Mouse (Mus musculus) megakaryocyte, embryonic 14.5 days (primary cell): ENCODE data around the gene Adamts9. TPM values are rescaled to one million over a fixed set of nuclear protein-coding genes. Genes with fewer than 3 reads are reported as not detected.

ENCODE experiments used
- H3K27me3 ChIP-seq: replicated peaks from 2 replicates; pipeline ENCODE3; 2012; ENCODE audit warnings: inconsistent platforms
- H3K36me3 ChIP-seq: replicated peaks from 2 replicates; pipeline ENCODE3; 2012; ENCODE audit warnings: low read length, inconsistent platforms, mixed read lengths
- H3K4me1 ChIP-seq: 2 replicates; pipeline ENCODE4 v1.6.1; 2012; ENCODE audit warnings: inconsistent platforms
- H3K4me3 ChIP-seq: replicated peaks from 2 replicates; pipeline ENCODE3; 2012; ENCODE audit warnings: moderate library complexity, mild to moderate bottlenecking, inconsistent platforms
- H3K9me3 ChIP-seq: 2 replicates; pipeline ENCODE4 v1.6.1; 2012; ENCODE audit warnings: inconsistent platforms
- FLI1 ChIP-seq: IDR thresholded peaks from 2 replicates; pipeline ENCODE4 v1.6.1; 2012; ENCODE audit warnings: low read length, inconsistent platforms, mixed read lengths
- GATA1 ChIP-seq: IDR thresholded peaks from 3 replicates; pipeline ENCODE4 v1.6.1; 2012; ENCODE audit warnings: mixed read lengths, low read length, inconsistent platforms, borderline replicate concordance
- polyA plus RNA-seq: library from polyadenylated mRNA; stranded (reverse); fragments of >175 nt; gene quantifications from 2 replicates; pipeline ENCODE4 v1.2.3, GENCODE M21; 2012; ENCODE audit warnings: low replicate concordance; ENCODE audit not compliant: insufficient read depth

Gene Adamts9
- polyA plus RNA-seq, 1 experiment = not detected

GRCm38 (mm10) chr6:92849208-92849607 lies 94.1 kb downstream of the Adamts9 start:
- Histone ChIP-seq H3K9me3 (0 out of 2 replicates have a peak, but pooled peaks cover 2% of the 10 kb centered on the region), H3K36me3 (no peaks in the 10 kb centered on the region), H3K27me3 (no peaks in the 10 kb centered on the region), H3K4me3 (no peak overlapping the region), H3K4me1 (no peaks in the 10 kb centered on the region)
- TF ChIP-seq FLI1 (no peak), GATA1 (no peak)

DNA sequence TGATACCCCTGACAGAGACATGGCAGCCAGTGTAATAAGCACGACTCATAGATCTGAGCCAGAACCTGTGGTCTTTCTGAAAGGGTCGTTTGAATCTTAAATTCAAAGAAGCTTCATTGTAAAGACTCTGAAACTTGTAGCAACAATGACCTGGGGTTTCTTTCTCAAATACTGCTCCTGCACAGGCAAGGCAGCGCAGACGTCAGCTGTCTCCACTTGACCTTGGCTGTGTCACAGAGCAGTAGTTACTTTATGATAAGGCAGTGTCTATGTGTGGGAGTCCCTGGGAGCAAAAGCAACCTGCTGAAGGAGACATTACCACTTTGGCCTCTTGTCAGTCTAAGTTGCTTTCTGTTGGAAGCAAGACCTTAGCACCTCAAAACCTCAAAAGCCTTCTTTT lies 96.7 kb downstream of the Adamts9 start:
- TF ChIP-seq GATA1 (no peak), FLI1 (no peak)
- Histone ChIP-seq H3K4me3 (no peak overlapping the region), H3K4me1 (no peaks in the 10 kb centered on the region), H3K9me3 (no peaks in the 10 kb centered on the region), H3K27me3 (no peaks in the 10 kb centered on the region), H3K36me3 (no peaks in the 10 kb centered on the region)

GRCm38 (mm10) chr6:92845898-92846297 lies 97.4 kb downstream of the Adamts9 start:
- Histone ChIP-seq H3K9me3 (no peaks in the 10 kb centered on the region), H3K27me3 (no peaks in the 10 kb centered on the region), H3K4me3 (no peak overlapping the region), H3K4me1 (no peaks in the 10 kb centered on the region), H3K36me3 (no peaks in the 10 kb centered on the region)
- TF ChIP-seq GATA1 = no peak
- TF ChIP-seq FLI1 = no peak

- TF ChIP-seq FLI1 (no peak), GATA1 (no peak)
- Histone ChIP-seq H3K36me3 (no peaks in the 10 kb centered on the region), H3K4me3 (no peak overlapping the region), H3K9me3 (peaks cover 3% of the 10 kb centered on the region; the same call in 1 of the 2 replicates), H3K27me3 (no peaks in the 10 kb centered on the region), H3K4me1 (no peaks in the 10 kb centered on the region)
Measured at GRCm38 (mm10) chr6:92843474-92843873, 99.8 kb downstream of the Adamts9 start.

GRCm38 (mm10) chr6:92842000-92842399 lies 101.3 kb downstream of the Adamts9 start:
- TF ChIP-seq GATA1 = no peak
- TF ChIP-seq FLI1 = no peak
- Histone ChIP-seq H3K4me1 (no peaks in the 10 kb centered on the region), H3K27me3 (no peaks in the 10 kb centered on the region), H3K9me3 (peaks cover 3% of the 10 kb centered on the region; the same call in 1 of the 2 replicates), H3K4me3 (no peak overlapping the region), H3K36me3 (no peaks in the 10 kb centered on the region)

- Histone ChIP-seq H3K9me3 (peaks cover 12% of the 10 kb centered on the region; the same call in 1 of the 2 replicates), H3K36me3 (no peaks in the 10 kb centered on the region), H3K27me3 (no peaks in the 10 kb centered on the region), H3K4me1 (no peaks in the 10 kb centered on the region), H3K4me3 (no peak overlapping the region)
- TF ChIP-seq FLI1 (no peak), GATA1 (no peak)
Measured at GRCm38 (mm10) chr6:92831106-92831505, 112.2 kb downstream of the Adamts9 start.

- no peaks in the 10 kb centered on the region for H3K36me3 ChIP-seq
- no peaks in the 10 kb centered on the region for H3K27me3 ChIP-seq
- peaks cover 12% of the 10 kb centered on the region; the same call in 1 of the 2 replicates for H3K9me3 ChIP-seq
- no peaks in the 10 kb centered on the region for H3K4me1 ChIP-seq
- H3K4me3 ChIP-seq = no peak overlapping the region
- TF ChIP-seq FLI1 (no peak), GATA1 (no peak)
Measured at GRCm38 (mm10) chr6:92829148-92829547, 114.1 kb downstream of the Adamts9 start.

DNA sequence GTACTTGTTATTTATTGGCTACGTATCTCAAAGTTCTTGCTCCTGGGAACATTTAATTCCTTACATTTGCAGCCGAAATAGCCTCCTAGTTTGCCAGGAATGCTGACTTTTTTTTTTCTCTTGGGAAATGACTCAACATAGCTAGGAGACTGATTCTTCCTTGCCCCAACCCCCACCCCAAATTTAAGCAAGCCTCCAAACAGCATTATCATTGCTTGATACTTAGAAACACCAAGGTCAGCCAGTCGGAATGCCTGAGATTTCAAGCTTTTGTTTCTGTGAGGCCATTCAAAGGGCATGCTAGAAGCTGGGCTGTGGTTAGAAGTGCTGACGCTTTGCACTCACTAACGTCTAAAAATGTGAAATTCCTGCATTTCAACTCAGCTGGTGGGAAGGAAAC lies 115.9 kb downstream of the Adamts9 start:
- Histone ChIP-seq H3K36me3 (no peaks in the 10 kb centered on the region), H3K27me3 (no peaks in the 10 kb centered on the region), H3K4me3 (no peak overlapping the region), H3K4me1 (no peaks in the 10 kb centered on the region), H3K9me3 (peaks cover 18% of the 10 kb centered on the region)
- TF ChIP-seq FLI1 = no peak

DNA sequence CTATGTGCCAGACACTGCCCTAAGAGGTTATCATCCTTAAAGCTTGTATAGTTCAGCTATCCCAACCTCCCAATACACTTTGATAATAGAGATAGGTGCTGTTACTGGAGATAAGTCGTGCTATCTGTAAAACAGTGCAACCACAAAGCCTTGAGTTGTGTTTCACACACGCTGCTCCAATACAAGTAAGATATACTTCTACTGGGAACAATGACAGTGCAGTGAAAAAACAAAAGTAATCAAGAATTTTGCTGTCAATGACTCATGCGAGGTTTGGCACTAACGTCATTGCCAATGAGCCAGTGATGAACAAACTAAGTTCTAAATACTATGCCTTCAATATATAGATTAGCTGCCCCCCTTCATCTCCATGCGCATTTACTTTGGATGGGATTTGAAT lies 116.7 kb downstream of the Adamts9 start:
- Histone ChIP-seq H3K4me3 (no peak overlapping the region), H3K9me3 (peaks cover 23% of the 10 kb centered on the region), H3K4me1 (no peaks in the 10 kb centered on the region), H3K36me3 (no peaks in the 10 kb centered on the region), H3K27me3 (no peaks in the 10 kb centered on the region)
- no peak for TF ChIP-seq GATA1
- no peak for TF ChIP-seq FLI1

DNA sequence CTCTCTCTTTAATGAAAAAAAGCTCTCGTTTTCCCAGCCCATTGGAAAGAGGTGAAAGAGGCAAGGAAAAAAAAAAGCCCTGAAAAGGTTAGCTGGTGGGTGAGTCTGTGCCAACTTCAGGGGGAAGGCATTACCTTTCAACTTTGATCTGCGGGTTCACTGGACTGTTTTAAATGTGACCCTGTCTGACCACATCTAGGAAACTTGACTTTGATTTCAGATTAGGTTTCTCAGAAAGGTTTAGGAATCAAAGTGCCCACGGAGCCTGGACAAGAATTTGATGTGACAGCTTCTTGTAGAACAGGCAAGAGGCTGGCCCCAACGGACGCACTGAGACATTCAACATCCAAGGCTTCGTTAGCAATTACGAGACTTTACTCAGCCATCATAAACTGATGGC lies 119.3 kb downstream of the Adamts9 start:
- H3K36me3 ChIP-seq = no peaks in the 10 kb centered on the region
- H3K27me3 ChIP-seq = no peaks in the 10 kb centered on the region
- no peaks in the 10 kb centered on the region for H3K4me1 ChIP-seq
- H3K4me3 ChIP-seq = no peak overlapping the region
- H3K9me3 ChIP-seq = peaks cover 20% of the 10 kb centered on the region
- no peak for TF ChIP-seq FLI1
- no peak for TF ChIP-seq GATA1

- Histone ChIP-seq H3K36me3 (no peaks in the 10 kb centered on the region), H3K27me3 (no peaks in the 10 kb centered on the region), H3K4me3 (no peak overlapping the region), H3K4me1 (no peaks in the 10 kb centered on the region), H3K9me3 (peaks cover 12% of the 10 kb centered on the region)
- no peak for TF ChIP-seq FLI1
- TF ChIP-seq GATA1 = no peak
Measured at GRCm38 (mm10) chr6:92822006-92822405, 121.3 kb downstream of the Adamts9 start.

DNA sequence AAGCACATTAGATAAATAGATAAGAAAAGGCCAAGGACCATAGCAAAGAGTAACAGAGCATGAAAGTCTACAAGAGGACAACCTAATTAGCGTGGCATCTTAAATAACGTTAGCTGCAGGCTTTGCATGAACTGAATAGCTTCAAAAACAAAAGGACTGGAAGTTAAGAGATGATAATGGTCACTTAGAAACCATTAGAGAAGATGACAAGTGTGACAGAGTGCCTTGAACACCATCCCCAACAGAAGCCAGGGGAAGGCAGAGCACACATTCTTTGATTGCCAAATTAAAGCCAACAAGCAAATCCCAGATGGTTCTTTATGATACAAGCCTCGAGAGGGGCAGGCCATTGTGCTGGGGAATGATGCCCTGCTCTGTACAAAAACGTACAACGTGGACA lies 121.7 kb downstream of the Adamts9 start:
- peaks cover 13% of the 10 kb centered on the region for H3K9me3 ChIP-seq
- no peaks in the 10 kb centered on the region for H3K4me1 ChIP-seq
- H3K4me3 ChIP-seq = no peak overlapping the region
- H3K36me3 ChIP-seq = no peaks in the 10 kb centered on the region
- no peaks in the 10 kb centered on the region for H3K27me3 ChIP-seq
- no peak for TF ChIP-seq GATA1
